Comparison of ENCODE assay signal across 8 mouse cellular contexts in genomic region chr12:109437559-109438350, GRCm38 (mm10). TPM values are rescaled to one million over a fixed set of nuclear protein-coding genes. Genes with fewer than 3 reads are reported as not detected.
DNase-seq lines count a peak whose midpoint lies in the region; ATAC-seq and TF ChIP-seq lines count a peak whose summit lies in the region.

No protein-coding gene starts in this region.

- peak; percentile 78 for TF ChIP-seq CTCF in bone marrow, adult 2 months (IDR thresholded peaks at IDR 0.05; ENCODE audit: control insufficient read depth, insufficient read depth, low read length)
- TF ChIP-seq CTCF in embryonic fibroblast, embryonic 13.5 days (IDR thresholded peaks at IDR 0.05; ENCODE audit: borderline replicate concordance, insufficient read depth, low read length), result peak; percentile 85
- TF ChIP-seq CTCF in kidney, postnatal 0 days (IDR thresholded peaks at IDR 0.05; ENCODE audit: low read depth), result peak; percentile 92
- peak; percentile 93 for TF ChIP-seq CTCF in liver, postnatal 0 days (IDR thresholded peaks at IDR 0.05; ENCODE audit: low read depth)

- peak; percentile 44; the same call in 1 of the 2 replicates for TF ChIP-seq EP300 in liver, postnatal 0 days (IDR thresholded peaks at IDR 0.05; ENCODE audit: low read depth)

- 0 out of 2 replicates have a peak overlapping the region, but pooled peaks have one; percentile 13 for H3K9ac ChIP-seq in heart, embryonic 14.5 days (ENCODE audit: low read length)
- no peak overlapping the region for H3K9ac ChIP-seq in kidney, postnatal 0 days (ENCODE audit: low read depth, low read length)
- H3K9ac ChIP-seq in liver, postnatal 0 days (replicated peaks), result 0 out of 2 replicates have a peak overlapping the region, but pooled peaks have one; percentile 1
- no peak overlapping the region for H3K9ac ChIP-seq in neural tube, embryonic 15.5 days (replicated peaks)

- ATAC-seq in heart, embryonic 14.5 days (ENCODE audit: insufficient number of reproducible peaks, insufficient read depth, low FRiP score, low read depth), result peak; percentile 24; the same call in 1 of the 2 replicates
- ATAC-seq in kidney, postnatal 0 days (replicated peaks; ENCODE audit: low FRiP score, low read depth), result no peak
- peak; percentile 54 for ATAC-seq in liver, postnatal 0 days
- 0 out of 2 replicates have a peak, but pooled peaks have one; percentile 40 for ATAC-seq in neural tube, embryonic 15.5 days (ENCODE audit: low FRiP score)

- H3K4me3 ChIP-seq in bone marrow, adult 2 months (replicated peaks; ENCODE audit: control insufficient read depth, low read depth, low read length), result no peak overlapping the region
- no peak overlapping the region for H3K4me3 ChIP-seq in embryonic fibroblast, embryonic 13.5 days (ENCODE audit: insufficient read depth, low read length)
- H3K4me3 ChIP-seq in heart, embryonic 14.5 days (ENCODE audit: control insufficient read depth in 1 of 2, insufficient read depth in 1 of 2, low read depth in 1 of 2, low read length in 2 of 2), result 0 out of 4 replicates have a peak overlapping the region, but pooled peaks of 1 of the 2 experiments have one; percentile 6
- 0 out of 2 replicates have a peak overlapping the region, but pooled peaks have one; percentile 16 for H3K4me3 ChIP-seq in kidney, postnatal 0 days (replicated peaks; ENCODE audit: low read depth, low read length)
- peak overlapping the region; percentile 31 for H3K4me3 ChIP-seq in liver, postnatal 0 days (ENCODE audit: low read depth, low read length)
- no peak overlapping the region for H3K4me3 ChIP-seq in neural tube, embryonic 15.5 days (replicated peaks)

- H3K27me3 ChIP-seq in heart, embryonic 14.5 days (ENCODE audit: control insufficient read depth, insufficient read depth, low read length), result no peaks in the 10 kb centered on the region
- H3K27me3 ChIP-seq in kidney, postnatal 0 days (ENCODE audit: insufficient read depth, low read length), result no peaks in the 10 kb centered on the region
- no peaks in the 10 kb centered on the region for H3K27me3 ChIP-seq in liver, postnatal 0 days (ENCODE audit: insufficient read depth, low read length)
- H3K27me3 ChIP-seq in neural tube, embryonic 15.5 days (replicated peaks), result no peaks in the 10 kb centered on the region

- WGBS in bone marrow, adult 2 months, result 3% methylated on average over 25 of the region's 25 CpGs
- WGBS in heart, embryonic 14.5 days, result 6% methylated on average over 25 of the region's 25 CpGs
- 7% methylated on average over 25 of the region's 25 CpGs for WGBS in kidney, postnatal 0 days
- WGBS in liver, postnatal 0 days (ENCODE audit: insufficient replicate concordance), result 3% methylated on average over 25 of the region's 25 CpGs
- WGBS in neural tube, embryonic 15.5 days, result 9% methylated on average over 25 of the region's 25 CpGs

- DNase-seq in CD4-positive, CD25-positive, alpha-beta regulatory T cell, adult 2 months (ENCODE audit: low read depth, low spot score), result peak; percentile 92
- DNase-seq in kidney, postnatal 0 days (ENCODE audit: low spot score), result peak; percentile 83
- peak; percentile 89 for DNase-seq in liver, postnatal 0 days
- DNase-seq in testis, postnatal 10 days (ENCODE audit: low spot score), result peak; percentile 93

- H3K4me2 ChIP-seq in heart, embryonic 14.5 days (ENCODE audit: low read length), result peak overlapping the region; percentile 57
- H3K4me2 ChIP-seq in kidney, postnatal 0 days (ENCODE audit: low read length), result peak overlapping the region; percentile 60
- H3K4me2 ChIP-seq in liver, postnatal 0 days (ENCODE audit: low read depth, low read length), result peak overlapping the region; percentile 68
- H3K4me2 ChIP-seq in neural tube, embryonic 15.5 days, result peak overlapping the region; percentile 39

- no peak for TF ChIP-seq POLR2A in bone marrow, adult 2 months (IDR thresholded peaks at IDR 0.05; ENCODE audit: borderline replicate concordance, control insufficient read depth, low read depth, low read length)
- TF ChIP-seq POLR2A in embryonic fibroblast, embryonic 13.5 days (IDR thresholded peaks at IDR 0.05; ENCODE audit: low read depth, low read length), result no peak

- peaks cover 1% of the 10 kb centered on the region; the same call in 1 of the 2 replicates for H3K4me1 ChIP-seq in bone marrow, adult 2 months (ENCODE audit: control insufficient read depth, insufficient read depth, low read length)
- H3K4me1 ChIP-seq in embryonic fibroblast, embryonic 13.5 days (ENCODE audit: control insufficient read depth, insufficient read depth, low read length), result peaks cover 18% of the 10 kb centered on the region
- peaks cover 46 to 52% of the 10 kb centered on the region in 2 experiments for H3K4me1 ChIP-seq in heart, embryonic 14.5 days (ENCODE audit: control insufficient read depth in 2 of 2, insufficient read depth in 2 of 2, low read length in 2 of 2)
- H3K4me1 ChIP-seq in kidney, postnatal 0 days (replicated peaks; ENCODE audit: insufficient read depth, low read length), result no peaks in the 10 kb centered on the region
- H3K4me1 ChIP-seq in liver, postnatal 0 days (ENCODE audit: insufficient read depth), result peaks cover 36% of the 10 kb centered on the region
- peaks cover 50% of the 10 kb centered on the region for H3K4me1 ChIP-seq in neural tube, embryonic 15.5 days

- H3K27ac ChIP-seq in bone marrow, adult 2 months (ENCODE audit: control insufficient read depth, insufficient read depth, low read depth, low read length, poor library complexity), result no peak overlapping the region
- H3K27ac ChIP-seq in embryonic fibroblast, embryonic 13.5 days (ENCODE audit: insufficient read depth, low read length), result no peak overlapping the region
- peak overlapping the region; percentile 54 to 63 for H3K27ac ChIP-seq in heart, embryonic 14.5 days (replicated peaks in 1 of 2; ENCODE audit: control insufficient read depth in 1 of 2, insufficient read depth in 1 of 2, low read depth in 2 of 2, low read length in 2 of 2)
- no peak overlapping the region for H3K27ac ChIP-seq in kidney, postnatal 0 days
- peak overlapping the region; percentile 62 for H3K27ac ChIP-seq in liver, postnatal 0 days (ENCODE audit: low read depth)
- no peak overlapping the region for H3K27ac ChIP-seq in neural tube, embryonic 15.5 days (replicated peaks)

- no peaks in the 10 kb centered on the region for H3K36me3 ChIP-seq in heart, embryonic 14.5 days (ENCODE audit: control insufficient read depth, insufficient read depth, low read length)
- H3K36me3 ChIP-seq in kidney, postnatal 0 days (ENCODE audit: insufficient read depth, low read length), result no peaks in the 10 kb centered on the region
- no peaks in the 10 kb centered on the region for H3K36me3 ChIP-seq in liver, postnatal 0 days (replicated peaks; ENCODE audit: insufficient read depth, low read length)
- H3K36me3 ChIP-seq in neural tube, embryonic 15.5 days, result no peaks in the 10 kb centered on the region

- H3K9me3 ChIP-seq in heart, embryonic 14.5 days (ENCODE audit: control insufficient read depth, low read length), result no peaks in the 10 kb centered on the region
- H3K9me3 ChIP-seq in kidney, postnatal 0 days (replicated peaks; ENCODE audit: low read length), result no peaks in the 10 kb centered on the region
- H3K9me3 ChIP-seq in liver, postnatal 0 days (ENCODE audit: low read length), result no peaks in the 10 kb centered on the region
- no peaks in the 10 kb centered on the region for H3K9me3 ChIP-seq in neural tube, embryonic 15.5 days (replicated peaks)

RNA-seq across cellular contexts. Expression of gene Dlk1, which starts 14.9 kb away (rescaled TPM):
- 3.6 TPM in 1 of 2 replicates, not detected in the other for polyA plus RNA-seq in bone marrow, adult 2 months (2011; ENCODE audit: insufficient read depth, insufficient read length, low replicate concordance, missing spikeins)
- polyA plus RNA-seq in embryonic fibroblast, embryonic 13.5 days (2011; ENCODE audit: insufficient read length, low read depth, missing spikeins), result 242 and 410 TPM in 2 replicates
- 64.2 and 84.4 TPM in 2 replicates for polyA plus RNA-seq in heart, embryonic 14.5 days (2014; fragmentation: Nextera tagmentation; extraction: Ambion mirVana)
- polyA plus RNA-seq in kidney, postnatal 0 days (2015; fragmentation: Nextera tagmentation; extraction: Ambion mirVana), result 25.2 and 31.1 TPM in 2 replicates
- 50.7 and 52.1 TPM in 2 replicates for polyA plus RNA-seq in liver, postnatal 0 days (2015; fragmentation: Nextera tagmentation; extraction: Ambion mirVana)
- 96.8 and 132 TPM in 2 replicates for polyA plus RNA-seq in neural tube, embryonic 15.5 days (2015; fragmentation: Nextera tagmentation; extraction: Ambion mirVana)

Comparison
In these comparisons a context has a peak if more than half of its experiments do, and no peak if none do; other contexts are left out.
1. H3K27ac ChIP-seq: peak in heart, embryonic 14.5 days (2 of 2) and liver, postnatal 0 days (single experiment); none in bone marrow, adult 2 months (single experiment), embryonic fibroblast, embryonic 13.5 days (single experiment), kidney, postnatal 0 days (single experiment) and neural tube, embryonic 15.5 days (single experiment).
2. H3K4me3 ChIP-seq: peak in kidney, postnatal 0 days (single experiment) and liver, postnatal 0 days (single experiment); none in bone marrow, adult 2 months (single experiment), embryonic fibroblast, embryonic 13.5 days (single experiment) and neural tube, embryonic 15.5 days (single experiment).
3. H3K9ac ChIP-seq: peak in heart, embryonic 14.5 days (single experiment) and liver, postnatal 0 days (single experiment); none in kidney, postnatal 0 days (single experiment) and neural tube, embryonic 15.5 days (single experiment).
4. Peak in every context shown above with its lines, with median percentiles within 50 percentile points of each other: DNase-seq, CTCF ChIP-seq and H3K4me2 ChIP-seq.